Mouse (Mus musculus): ENCODE data around the gene Gm20431. TPM values are rescaled to one million over a fixed set of nuclear protein-coding genes. Genes with fewer than 3 reads are reported as not detected.

The Gm20431 gene
- polyA plus RNA-seq, 1 experiment, result 41.0 TPM

DNA sequence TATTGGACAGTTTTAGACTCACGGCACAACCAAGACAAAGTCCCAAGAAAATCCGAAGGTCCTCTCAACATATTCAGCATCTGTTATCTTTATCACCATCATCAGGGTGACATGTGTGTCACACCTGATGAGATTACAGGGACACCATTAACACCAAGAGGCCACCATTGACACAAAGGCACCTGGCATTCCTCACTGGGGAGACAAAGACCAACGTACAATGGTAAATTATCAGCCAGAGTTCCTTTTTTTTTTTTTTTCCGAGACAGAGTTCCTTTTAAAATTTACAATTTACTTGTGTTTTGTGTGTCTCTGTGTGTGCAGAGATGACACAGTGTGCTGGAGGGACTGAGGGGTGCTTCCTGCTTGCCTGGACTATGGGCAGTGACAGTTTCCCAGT, 8.1 kb upstream of the Gm20431 start:
- H3K27me3 ChIP-seq (ENCODE audit: control insufficient read depth, insufficient read depth, low read length), result no peaks in the 10 kb centered on the region
- TF ChIP-seq POLR2A (IDR thresholded peaks at IDR 0.05; ENCODE audit: control insufficient read depth, low read depth, low read length), result no peak
- TF ChIP-seq CTCF (IDR thresholded peaks at IDR 0.05; ENCODE audit: control insufficient read depth, insufficient read depth, insufficient replicate concordance, low read depth, low read length), result no peak
- no peaks in the 10 kb centered on the region for H3K36me3 ChIP-seq (ENCODE audit: control insufficient read depth, insufficient read depth, low read length)

GRCm38 (mm10) chr2:167668426-167668825, 7.1 kb upstream of the Gm20431 start:
- Histone ChIP-seq H3K27ac (ENCODE audit: control insufficient read depth, insufficient read depth, low read depth, low read length) (no peak overlapping the region), H3K36me3 (ENCODE audit: control insufficient read depth, insufficient read depth, low read length) (no peaks in the 10 kb centered on the region), H3K4me3 (ENCODE audit: control insufficient read depth, low read depth, low read length) (no peak overlapping the region), H3K27me3 (ENCODE audit: control insufficient read depth, insufficient read depth, low read length) (no peaks in the 10 kb centered on the region), H3K4me1 (ENCODE audit: control insufficient read depth, insufficient read depth, low read length) (peaks cover 6% of the 10 kb centered on the region)
- TF ChIP-seq CTCF (IDR thresholded peaks at IDR 0.05; ENCODE audit: control insufficient read depth, insufficient read depth, insufficient replicate concordance, low read depth, low read length), result no peak
- TF ChIP-seq POLR2A (IDR thresholded peaks at IDR 0.05; ENCODE audit: control insufficient read depth, low read depth, low read length), result no peak

More for the DNA sequence above, 8.1 kb upstream of the Gm20431 start:
- Histone ChIP-seq H3K27ac (ENCODE audit: control insufficient read depth, insufficient read depth, low read depth, low read length) (no peak overlapping the region), H3K4me1 (ENCODE audit: control insufficient read depth, insufficient read depth, low read length) (peaks cover 6% of the 10 kb centered on the region), H3K4me3 (ENCODE audit: control insufficient read depth, low read depth, low read length) (no peak overlapping the region)

DNA sequence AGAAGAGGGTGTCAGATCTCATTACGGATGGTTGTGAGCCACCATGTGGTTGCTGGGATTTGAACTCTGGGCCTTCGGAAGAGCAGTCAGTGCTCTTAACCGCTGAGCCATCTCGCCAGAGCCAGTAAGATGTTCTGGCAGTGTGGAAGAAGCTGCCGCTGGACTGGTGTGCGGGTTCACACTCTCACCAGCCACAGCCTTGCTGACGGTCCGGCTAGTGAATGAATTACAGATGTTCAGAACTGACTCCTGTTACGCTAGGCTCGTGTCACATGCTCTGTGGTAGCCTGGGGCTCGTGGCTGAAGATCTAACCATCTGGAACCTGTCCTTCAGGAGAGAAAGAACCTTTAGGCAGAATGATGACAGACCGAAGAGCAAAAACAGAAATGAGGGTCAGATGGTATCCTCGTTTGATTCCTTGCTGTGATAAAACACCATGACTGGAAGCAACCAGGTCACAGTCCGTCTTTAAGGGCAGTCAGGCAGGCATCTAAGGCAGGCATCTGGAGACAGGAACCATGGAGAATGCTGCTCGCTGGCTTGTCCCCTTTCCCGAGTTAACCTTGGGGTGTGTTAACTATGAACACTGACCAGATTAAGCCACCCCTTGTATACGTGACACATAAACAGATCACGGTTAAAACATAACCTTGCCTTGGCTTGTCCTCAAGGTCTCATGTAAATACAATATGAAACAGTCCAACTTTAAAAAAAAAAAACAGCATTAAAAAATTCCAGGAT, 4.8 kb upstream of the Gm20431 start:
- no peak overlapping the region for H3K4me3 ChIP-seq (ENCODE audit: control insufficient read depth, low read depth, low read length)
- H3K27ac ChIP-seq (ENCODE audit: control insufficient read depth, insufficient read depth, low read depth, low read length), result no peak overlapping the region
- H3K36me3 ChIP-seq (ENCODE audit: control insufficient read depth, insufficient read depth, low read length), result no peaks in the 10 kb centered on the region
- H3K27me3 ChIP-seq (ENCODE audit: control insufficient read depth, insufficient read depth, low read length), result no peaks in the 10 kb centered on the region
- TF ChIP-seq CTCF (IDR thresholded peaks at IDR 0.05; ENCODE audit: control insufficient read depth, insufficient read depth, insufficient replicate concordance, low read depth, low read length), result no peak
- peaks cover 3% of the 10 kb centered on the region for H3K4me1 ChIP-seq (ENCODE audit: control insufficient read depth, insufficient read depth, low read length)

GRCm38 (mm10) chr2:167662713-167663112, 1.4 kb upstream of the Gm20431 start:
- Histone ChIP-seq H3K27me3 (ENCODE audit: control insufficient read depth, insufficient read depth, low read length) (no peaks in the 10 kb centered on the region), H3K27ac (ENCODE audit: control insufficient read depth, insufficient read depth, low read depth, low read length) (no peak overlapping the region), H3K36me3 (ENCODE audit: control insufficient read depth, insufficient read depth, low read length) (no peaks in the 10 kb centered on the region), H3K4me1 (ENCODE audit: control insufficient read depth, insufficient read depth, low read length) (peaks cover 16% of the 10 kb centered on the region), H3K4me3 (ENCODE audit: control insufficient read depth, low read depth, low read length) (peak overlapping the region; percentile 79)
- TF ChIP-seq POLR2A (IDR thresholded peaks at IDR 0.05; ENCODE audit: control insufficient read depth, low read depth, low read length) (no peak), CTCF (IDR thresholded peaks at IDR 0.05; ENCODE audit: control insufficient read depth, insufficient read depth, insufficient replicate concordance, low read depth, low read length) (no peak)

DNA sequence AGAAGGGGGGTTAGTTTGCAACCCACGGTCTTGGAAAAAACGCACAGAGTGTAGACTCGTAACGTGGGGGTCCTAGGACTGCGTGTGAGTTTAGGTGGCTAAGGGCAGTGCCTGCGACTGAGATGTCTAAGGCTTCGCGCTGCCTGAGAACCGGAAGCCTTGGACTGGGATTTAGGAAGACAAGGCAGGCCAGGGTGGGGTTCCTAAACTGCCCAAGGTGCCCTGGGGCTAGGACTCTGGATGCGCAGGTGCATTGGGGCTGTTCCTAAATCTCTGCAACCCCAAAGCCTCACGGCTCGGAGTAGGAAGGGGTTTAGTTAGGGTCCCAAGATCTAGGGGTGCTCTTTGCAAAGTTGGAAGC, 705 bp downstream of the Gm20431 start:
- TF ChIP-seq POLR2A (IDR thresholded peaks at IDR 0.05; ENCODE audit: control insufficient read depth, low read depth, low read length), result no peak
- TF ChIP-seq CTCF (IDR thresholded peaks at IDR 0.05; ENCODE audit: control insufficient read depth, insufficient read depth, insufficient replicate concordance, low read depth, low read length), result no peak
- H3K4me1 ChIP-seq (ENCODE audit: control insufficient read depth, insufficient read depth, low read length), result peaks cover 16% of the 10 kb centered on the region
- no peaks in the 10 kb centered on the region for H3K36me3 ChIP-seq (ENCODE audit: control insufficient read depth, insufficient read depth, low read length)
- peak overlapping the region; percentile 86 for H3K4me3 ChIP-seq (ENCODE audit: control insufficient read depth, low read depth, low read length)
- no peak overlapping the region for H3K27ac ChIP-seq (ENCODE audit: control insufficient read depth, insufficient read depth, low read depth, low read length)
- H3K27me3 ChIP-seq (ENCODE audit: control insufficient read depth, insufficient read depth, low read length), result no peaks in the 10 kb centered on the region

GRCm38 (mm10) chr2:167659847-167660610, 1.3 kb downstream of the Gm20431 start:
- H3K27ac ChIP-seq (ENCODE audit: control insufficient read depth, insufficient read depth, low read depth, low read length), result no peak overlapping the region
- peaks cover 16% of the 10 kb centered on the region for H3K4me1 ChIP-seq (ENCODE audit: control insufficient read depth, insufficient read depth, low read length)
- no peaks in the 10 kb centered on the region for H3K36me3 ChIP-seq (ENCODE audit: control insufficient read depth, insufficient read depth, low read length)
- H3K4me3 ChIP-seq (ENCODE audit: control insufficient read depth, low read depth, low read length), result peak overlapping the region; percentile 86
- H3K27me3 ChIP-seq (ENCODE audit: control insufficient read depth, insufficient read depth, low read length), result no peaks in the 10 kb centered on the region
- no peak for TF ChIP-seq CTCF (IDR thresholded peaks at IDR 0.05; ENCODE audit: control insufficient read depth, insufficient read depth, insufficient replicate concordance, low read depth, low read length)
- TF ChIP-seq POLR2A (IDR thresholded peaks at IDR 0.05; ENCODE audit: control insufficient read depth, low read depth, low read length), result no peak

DNA sequence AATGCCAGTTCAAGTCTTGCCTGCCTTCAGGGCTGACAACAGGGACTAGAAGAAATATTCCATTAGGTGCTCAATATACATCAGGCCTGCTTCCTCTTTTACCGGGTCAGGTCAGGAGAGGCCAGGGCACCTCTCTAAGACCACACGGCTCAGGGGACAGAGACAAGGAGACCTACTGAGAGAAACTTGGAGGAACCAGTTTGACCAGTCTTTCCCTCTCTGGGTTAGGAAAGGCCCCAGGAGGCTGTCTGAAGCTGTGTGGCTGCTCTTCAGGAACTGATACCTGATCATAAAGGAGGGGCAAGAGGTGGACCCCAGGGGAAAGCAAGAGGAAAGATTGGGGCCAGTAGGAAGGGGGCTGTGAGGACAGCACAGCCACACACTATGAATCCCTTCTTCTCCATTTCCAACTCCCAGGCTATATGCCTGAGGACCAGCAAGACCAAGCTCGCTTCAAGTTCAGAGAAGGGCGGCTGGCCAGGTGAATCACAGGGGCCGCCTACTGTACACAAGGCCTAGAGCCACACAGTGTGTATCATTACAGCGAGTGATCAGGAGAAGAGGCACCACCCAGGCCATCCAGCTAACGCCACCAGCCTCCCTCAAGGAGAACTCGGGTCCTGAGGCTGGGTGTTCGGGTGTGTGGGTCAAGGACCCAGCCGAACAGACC, 2.0 kb downstream of the Gm20431 start:
- peaks cover 16% of the 10 kb centered on the region for H3K4me1 ChIP-seq (ENCODE audit: control insufficient read depth, insufficient read depth, low read length)

More for the DNA sequence above, 2.0 kb downstream of the Gm20431 start:
- no peaks in the 10 kb centered on the region for H3K27me3 ChIP-seq (ENCODE audit: control insufficient read depth, insufficient read depth, low read length)
- H3K36me3 ChIP-seq (ENCODE audit: control insufficient read depth, insufficient read depth, low read length), result no peaks in the 10 kb centered on the region
- peak overlapping the region; percentile 86 for H3K4me3 ChIP-seq (ENCODE audit: control insufficient read depth, low read depth, low read length)
- no peak overlapping the region for H3K27ac ChIP-seq (ENCODE audit: control insufficient read depth, insufficient read depth, low read depth, low read length)
- TF ChIP-seq CTCF (IDR thresholded peaks at IDR 0.05; ENCODE audit: control insufficient read depth, insufficient read depth, insufficient replicate concordance, low read depth, low read length) (no peak), POLR2A (IDR thresholded peaks at IDR 0.05; ENCODE audit: control insufficient read depth, low read depth, low read length) (no peak)

All from testis, adult 2 months (tissue).